Mouse (Mus musculus) adrenal gland (tissue): ENCODE measurements around the gene Vwa5b1.

Experiments
- intact Hi-C: fragments of 180-260 bp; cut with DNase I; formaldehyde crosslinking; loops from one replicate; pipeline ENCODE4 v1.15.1; 2025
- long read RNA-seq, 2 experiments: library from polyadenylated mRNA; unstranded; transcript quantifications; one replicate each; pipeline ENCODE4 v2.0.0; 2020; ENCODE audit warnings: borderline replicate concordance in 1 of 2; ENCODE audit not compliant: insufficient replicate concordance in 1 of 2

Vwa5b1 gene
- long read RNA-seq, experiment 1 = 0 reads
- long read RNA-seq, experiment 2 = 0 reads

DNA sequence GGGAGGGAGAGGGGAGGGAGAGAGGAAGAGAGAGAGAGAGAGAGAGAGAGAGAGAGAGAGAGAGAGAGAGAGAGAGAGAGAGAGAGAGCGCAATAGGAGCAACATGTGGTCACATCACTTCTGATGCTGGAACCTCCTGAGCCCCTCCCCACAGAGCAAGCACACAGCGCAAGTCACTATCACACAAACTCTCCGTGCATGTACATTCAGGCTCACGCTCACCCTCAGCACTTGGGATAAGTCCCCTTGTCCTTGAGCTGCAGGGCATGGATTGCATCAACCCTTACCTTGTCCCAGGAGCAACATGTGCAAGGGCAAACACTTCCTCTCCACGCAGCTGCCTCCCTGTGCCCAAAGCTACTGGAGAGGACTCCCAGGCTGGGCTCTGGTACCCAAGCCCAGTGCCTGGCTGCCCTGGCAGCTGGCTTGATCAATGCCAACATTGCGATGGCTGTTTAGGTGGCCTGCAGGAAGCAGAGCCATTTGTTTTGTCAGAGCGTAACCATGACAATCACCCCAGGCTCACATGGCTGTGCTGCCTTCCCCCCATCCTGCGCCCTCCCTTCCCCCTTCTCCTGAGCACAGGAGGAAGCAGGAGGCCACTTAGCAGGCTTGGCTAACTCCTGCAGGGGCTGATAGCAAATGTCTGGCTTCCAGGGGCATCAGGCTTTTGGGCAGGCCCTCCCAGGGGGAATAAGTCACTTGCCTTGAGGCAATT, at the start of gene Vwa5b1:
Vwa5b1 (minus strand) TSS at position 457 of the 718 bp plus-strand sequence.
- intact Hi-C loops = no loop called here

DNA sequence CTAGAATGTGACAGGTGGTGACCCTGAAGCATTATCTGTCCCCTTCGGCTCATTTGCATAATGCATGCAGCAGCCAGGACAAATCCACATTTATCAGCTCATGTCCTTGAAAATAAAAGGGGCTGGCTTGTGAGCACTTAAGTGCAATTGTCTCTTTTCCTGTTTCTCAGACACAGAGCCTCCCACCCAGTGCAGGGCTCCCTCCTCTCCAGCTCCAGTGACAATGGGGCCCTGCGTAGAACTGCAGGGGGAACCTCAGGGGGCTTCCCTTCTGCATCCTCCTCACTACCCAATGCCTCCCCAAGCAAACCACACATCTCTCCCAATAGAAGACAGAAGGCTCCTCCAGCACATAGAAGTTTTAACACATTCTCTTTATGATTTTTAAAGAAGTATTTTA, 47.1 kb upstream of the Vwa5b1 start:
- intact Hi-C loops = no loop called here

DNA sequence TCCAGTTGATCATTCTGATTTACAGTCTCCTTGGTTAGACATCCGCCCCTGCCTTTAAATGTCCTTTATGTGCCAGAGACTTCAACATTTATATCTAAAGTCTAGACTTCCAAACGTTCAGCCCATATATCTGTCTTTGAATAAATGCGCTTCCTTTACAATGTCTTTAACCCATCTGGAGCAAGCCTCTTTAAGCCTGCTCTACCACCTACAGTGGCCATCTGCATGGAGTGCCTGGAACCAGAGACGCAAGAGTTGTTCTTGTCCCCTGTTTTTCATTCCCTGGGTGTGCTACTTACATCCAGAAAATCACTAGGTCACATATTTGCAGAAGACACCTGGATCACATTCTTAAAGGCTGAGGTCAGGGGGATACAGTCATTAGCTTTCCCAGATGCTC, 44.4 kb upstream of the Vwa5b1 start:
- intact Hi-C loops = no loop called here

DNA sequence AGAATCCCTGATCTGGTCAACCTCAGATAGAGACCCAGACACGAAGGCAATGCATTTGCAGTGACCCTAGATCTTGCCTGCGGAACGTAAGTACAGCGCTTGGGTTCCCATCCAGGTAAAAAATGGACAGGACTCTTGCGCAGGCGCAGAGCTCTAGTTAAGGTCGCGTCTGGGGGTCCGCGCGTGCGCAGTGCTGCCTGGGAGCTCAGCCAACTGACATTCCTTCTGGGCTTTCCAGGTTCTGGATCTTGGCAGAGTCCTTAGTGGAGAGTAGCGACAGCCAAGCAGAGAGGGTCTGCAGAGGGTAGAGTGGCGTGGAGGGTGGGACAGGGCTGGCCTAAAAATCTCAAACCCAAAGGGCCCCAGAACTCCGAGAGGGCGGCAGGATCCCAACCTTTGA, 41.9 kb upstream of the Vwa5b1 start:
- intact Hi-C loops = no loop called here

DNA sequence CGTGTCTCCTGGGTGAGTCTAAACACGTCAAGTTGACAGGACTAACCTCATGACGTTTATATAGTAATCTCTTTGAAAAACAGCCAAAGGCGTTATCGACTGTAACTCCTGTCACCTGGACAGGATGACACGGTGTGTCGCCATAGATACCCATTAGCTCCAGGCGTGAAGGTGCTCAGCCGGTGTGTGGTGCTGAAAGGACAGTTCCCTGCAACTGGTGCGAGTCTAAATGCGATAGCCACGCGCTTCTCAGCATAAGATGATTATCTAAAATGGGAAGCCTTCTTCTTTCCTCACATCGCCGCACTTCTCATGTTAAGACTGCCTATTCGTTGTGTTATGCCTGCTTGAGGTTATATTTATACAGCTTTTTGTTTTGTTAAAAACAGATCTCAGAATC, 40.8 kb upstream of the Vwa5b1 start:
- intact Hi-C loops = no loop called here

GRCm38 (mm10) chr4:138672160-138672559, 36.5 kb upstream of the Vwa5b1 start:
- intact Hi-C loops = no loop called here

DNA sequence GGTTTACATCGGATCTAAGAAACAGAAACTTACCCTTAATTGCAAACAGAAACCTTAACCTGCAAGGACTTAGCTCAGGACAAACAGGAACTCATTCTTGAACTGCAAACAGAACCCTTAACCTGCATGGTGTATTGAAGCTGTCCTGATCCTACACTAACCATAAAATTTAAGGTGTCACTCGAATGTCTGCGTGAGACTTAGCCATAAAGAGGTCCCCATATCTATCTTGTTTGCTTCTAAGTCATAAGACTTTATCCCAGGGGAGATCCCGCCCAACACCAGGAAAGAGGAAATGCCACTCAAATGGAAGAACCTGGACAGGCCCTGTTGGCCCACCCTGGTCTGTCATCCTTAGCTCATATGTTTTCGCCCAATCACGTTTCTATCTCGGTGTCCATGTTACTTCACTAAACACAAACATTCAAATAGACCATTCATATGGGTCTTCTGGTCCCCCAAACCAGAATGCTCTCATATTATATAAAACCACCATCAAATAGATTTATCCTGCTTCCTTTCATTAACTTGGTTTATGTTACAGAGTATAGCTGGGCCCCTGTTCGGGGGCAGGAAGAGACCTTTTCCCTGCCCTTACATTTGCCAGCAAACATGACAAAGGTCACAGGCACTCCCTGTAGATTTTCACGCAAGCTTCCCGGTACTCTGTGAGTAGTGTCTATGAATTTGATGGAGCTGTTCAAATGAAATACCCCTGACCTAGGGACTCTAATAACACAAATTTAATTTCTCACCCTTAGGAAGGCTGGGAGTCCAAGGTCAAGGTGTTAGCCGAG, 34.6 kb upstream of the Vwa5b1 start:
- intact Hi-C loops = no loop called here

DNA sequence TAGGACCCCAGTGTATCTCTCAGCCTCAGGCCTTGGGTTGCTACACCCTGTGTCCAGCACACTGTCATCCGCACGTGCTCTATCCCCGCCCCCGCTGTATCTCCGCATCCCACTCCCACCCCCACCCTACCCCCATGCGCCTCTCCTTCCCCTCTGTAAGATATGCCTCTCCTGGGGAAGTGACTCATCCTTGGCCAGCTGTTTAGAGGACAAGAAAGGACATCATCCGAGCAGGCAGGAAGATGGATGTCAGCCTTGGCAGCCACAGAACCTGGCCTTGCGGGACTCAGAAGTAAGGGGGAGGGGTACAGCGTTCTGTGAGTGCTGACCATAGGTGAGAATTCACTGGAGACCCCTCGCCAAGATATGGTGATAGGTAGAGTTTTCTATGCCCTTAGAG, 30.8 kb upstream of the Vwa5b1 start:
- intact Hi-C loops = no loop called here

GRCm38 (mm10) chr4:138659936-138660602, 24.4 kb upstream of the Vwa5b1 start:
- intact Hi-C loops = no loop called here

GRCm38 (mm10) chr4:138653056-138653455, 17.4 kb upstream of the Vwa5b1 start:
- intact Hi-C loops = no loop called here

DNA sequence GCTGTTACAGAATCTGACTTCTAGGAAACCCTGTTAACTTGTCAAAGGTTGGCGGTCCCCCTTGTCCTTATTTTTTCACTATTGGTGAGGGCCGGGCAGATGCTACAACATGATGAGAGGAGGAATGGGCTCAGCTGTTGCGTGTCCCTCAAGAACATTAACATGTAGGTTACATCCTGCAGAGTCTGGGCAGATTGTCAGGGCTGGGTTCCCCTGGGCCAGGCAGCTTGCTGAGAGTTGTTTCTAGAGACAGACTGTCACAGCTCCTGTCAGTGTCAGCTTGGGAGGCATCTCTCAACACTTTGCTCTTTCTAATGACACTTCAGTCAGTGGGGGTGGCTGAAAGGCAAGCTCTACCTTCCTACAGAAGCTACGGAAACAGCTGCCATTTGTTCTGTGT, 16.2 kb upstream of the Vwa5b1 start:
- intact Hi-C loops = no loop called here

- intact Hi-C loops = no loop called here
Observed at GRCm38 (mm10) chr4:138648096-138648635, 12.5 kb upstream of the Vwa5b1 start.

DNA sequence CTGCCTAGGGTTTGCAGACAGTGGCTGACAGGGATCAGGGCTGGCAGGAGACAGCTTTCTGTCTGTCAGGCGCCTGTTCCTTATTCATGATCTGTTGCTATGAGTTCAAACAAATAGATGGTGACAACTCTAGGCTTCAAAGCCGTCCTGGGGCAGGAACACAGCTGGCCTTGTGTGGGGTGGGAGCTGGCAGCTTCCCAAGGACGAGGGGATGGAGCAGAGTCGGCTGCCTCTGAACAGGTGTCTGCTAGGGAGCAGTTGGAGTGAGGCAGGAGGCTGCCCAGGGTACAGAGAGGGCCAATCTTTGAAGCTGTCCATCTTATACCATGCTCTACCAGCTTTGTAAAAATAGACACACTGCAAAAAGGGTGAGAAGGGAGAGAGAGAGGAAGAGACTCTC, 6.6 kb upstream of the Vwa5b1 start:
- intact Hi-C loops = no loop called here

GRCm38 (mm10) chr4:138636146-138636511, 445 bp upstream of the Vwa5b1 start:
- intact Hi-C loops = no loop called here

GRCm38 (mm10) chr4:138628256-138628655, 7.4 kb downstream of the Vwa5b1 start:
- intact Hi-C loops = no loop called here

GRCm38 (mm10) chr4:138614454-138614853, 21.2 kb downstream of the Vwa5b1 start:
- intact Hi-C loops = no loop called here

DNA sequence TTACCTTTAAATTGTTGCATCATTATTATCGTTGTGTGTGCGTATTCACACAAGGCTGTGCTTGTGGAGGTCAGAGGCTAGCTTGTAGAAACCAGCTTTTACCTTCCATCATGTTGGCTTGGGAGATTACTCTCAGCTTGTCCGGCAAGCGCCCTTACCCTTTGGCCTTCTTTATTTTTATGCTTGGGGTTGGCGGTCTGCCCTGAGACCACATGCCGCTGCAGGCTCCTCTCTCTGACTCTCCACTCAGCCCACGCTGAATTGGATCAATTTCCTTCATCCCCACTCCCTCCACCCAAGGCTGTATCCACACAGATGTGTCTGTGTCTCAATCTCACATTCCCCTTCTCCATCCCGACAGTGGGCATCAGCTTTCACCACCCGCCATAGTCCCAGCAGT, 33.8 kb downstream of the Vwa5b1 start:
- intact Hi-C loops = no loop called here

- intact Hi-C loops = no loop called here
Observed at GRCm38 (mm10) chr4:138597904-138598347, 37.8 kb downstream of the Vwa5b1 start.

- intact Hi-C loops = no loop called here
Observed at GRCm38 (mm10) chr4:138596391-138597130, 39.1 kb downstream of the Vwa5b1 start.

DNA sequence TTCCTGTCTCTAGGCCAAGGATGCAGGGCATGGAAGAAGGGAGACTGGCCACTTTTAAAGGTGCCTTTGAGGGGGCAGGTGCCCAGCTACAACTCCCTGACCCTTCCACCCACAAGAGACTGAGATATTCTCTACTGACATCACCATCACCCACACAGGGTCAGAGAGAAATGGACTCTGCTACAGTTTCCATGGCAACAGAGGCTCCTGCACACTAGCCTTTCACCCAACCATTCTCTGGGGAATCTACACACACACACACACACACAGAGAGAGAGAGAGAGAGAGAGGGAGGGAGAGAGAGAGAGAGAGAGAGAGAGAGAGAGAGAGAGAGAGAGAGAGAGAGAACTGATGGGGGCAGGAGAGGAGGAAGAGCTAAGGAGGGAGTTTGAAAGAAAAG, 50.7 kb downstream of the Vwa5b1 start:
- intact Hi-C loops = no loop called here

GRCm38 (mm10) chr4:138582446-138582845, 53.2 kb downstream of the Vwa5b1 start:
- intact Hi-C loops = no loop called here
